Mouse (Mus musculus) gastrocnemius, postnatal 36 days (tissue): ENCODE measurements at regions not wholly inside any gene's neighbourhood (a gene's known extent, or its start where the extent isn't known, plus 50 kb on each side); places are given as distances from the start of the nearest gene placed in this dataset.

Experiments
- DNase-seq, 2 experiments: peaks; one replicate each; pipeline ENCODE4 v3.0.0; 2022
- intact Hi-C: fragments of 180-260 bp; cut with DNase I; formaldehyde crosslinking; loops from one replicate; pipeline ENCODE4 v1.15.1; 2025

DNA sequence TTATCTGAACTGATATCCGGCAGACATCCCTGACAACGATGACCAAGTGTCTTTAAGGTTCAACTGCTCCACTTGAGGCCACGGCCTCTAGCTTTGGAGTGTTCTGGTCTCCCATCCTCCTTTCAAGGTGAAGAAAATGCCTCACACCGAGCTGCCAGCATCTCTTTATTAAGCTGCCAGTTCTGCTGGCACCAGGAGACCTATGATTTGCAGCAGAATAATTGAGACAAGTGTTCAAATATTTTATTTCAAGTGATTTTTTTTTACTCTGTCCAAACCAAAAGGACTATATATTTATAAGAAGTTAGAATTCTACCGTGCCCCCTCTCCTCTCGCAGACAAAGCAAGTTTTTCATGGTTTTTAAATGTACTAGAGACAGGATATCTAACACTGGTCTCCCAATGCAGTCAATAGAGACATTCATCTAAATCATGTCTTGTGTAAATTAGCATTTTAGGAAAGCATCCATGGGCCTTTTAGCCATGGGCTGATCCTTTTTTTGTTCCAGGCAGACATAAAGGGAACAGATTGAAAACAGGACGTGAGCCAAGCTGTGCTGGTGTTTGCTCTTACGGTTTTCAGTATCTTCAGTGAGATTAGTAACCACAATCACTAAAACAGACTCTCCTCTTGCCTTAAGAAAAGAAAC, 216.3 kb upstream of the Tll1 start:
- intact Hi-C loops = no loop called here

DNA sequence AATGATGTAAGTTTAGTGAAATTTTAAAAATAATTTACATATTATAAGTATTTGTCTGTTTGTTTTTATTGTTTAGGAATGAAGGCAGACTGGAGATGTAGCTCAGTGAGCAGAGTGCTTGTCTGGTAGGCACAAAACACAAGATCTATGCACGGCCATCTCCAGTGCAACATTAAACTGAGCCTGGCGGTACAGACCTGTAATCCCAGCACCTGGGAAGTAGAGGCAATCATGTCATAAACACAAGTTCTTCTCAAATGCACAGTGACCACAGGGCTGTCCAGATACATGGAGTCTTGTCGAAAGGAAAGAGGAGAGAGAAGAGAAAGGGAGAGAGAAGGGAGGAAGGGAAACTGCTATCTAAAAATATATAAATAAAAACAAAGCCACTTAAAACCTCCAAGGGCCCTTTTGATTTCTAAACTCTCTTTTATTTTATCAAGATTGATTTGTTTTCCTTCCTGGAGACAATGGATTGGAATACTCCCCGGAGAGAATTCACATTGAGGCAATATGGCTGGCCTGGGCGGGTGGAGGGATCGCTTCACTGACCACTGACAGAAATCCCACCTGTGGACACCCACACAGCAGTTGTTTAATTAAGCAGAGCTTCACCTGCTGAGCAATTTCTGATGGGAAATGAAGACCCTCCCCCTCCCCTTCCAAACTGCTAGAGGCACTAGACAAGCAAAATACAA, 215.6 kb upstream of the Tll1 start:
- DNase-seq = no peak
- intact Hi-C loops = no loop called here

More for the DNA sequence above, 216.3 kb upstream of the Tll1 start:
- no peak for DNase-seq

DNA sequence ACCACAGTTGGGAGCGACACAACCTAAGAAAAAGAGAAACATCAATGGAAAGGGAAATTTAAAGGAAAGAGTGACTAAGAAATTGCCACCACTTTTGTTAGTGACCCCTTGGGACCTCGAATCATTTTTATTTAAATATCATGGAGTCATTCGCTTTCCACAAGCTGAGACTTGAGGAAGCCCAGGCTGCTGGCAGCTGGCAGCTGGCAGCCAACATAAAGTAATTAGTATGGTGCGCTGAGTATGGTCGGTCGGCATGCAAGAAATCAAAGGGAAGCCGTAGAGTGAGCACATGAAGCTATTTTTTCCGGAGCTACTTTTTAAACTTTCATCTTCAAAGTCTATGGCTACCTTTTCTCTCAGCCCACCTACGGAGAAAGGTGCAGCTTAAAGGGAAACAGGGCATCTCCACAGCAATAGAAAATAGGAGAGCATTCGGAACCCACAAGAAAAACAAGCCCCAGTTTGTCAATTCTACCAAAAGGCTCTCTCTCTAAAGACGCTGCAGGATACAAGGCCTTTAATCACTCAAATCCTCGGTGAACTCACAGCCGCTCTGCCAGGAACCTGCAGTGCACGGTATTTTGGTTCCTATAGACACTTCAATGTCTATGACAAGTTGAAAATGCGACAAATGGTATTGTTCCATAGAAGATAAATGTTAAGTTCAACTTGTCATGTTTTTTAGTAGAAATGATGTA, 206.6 kb upstream of the Tll1 start:
- DNase-seq = no peak
- intact Hi-C loops = no loop called here

DNA sequence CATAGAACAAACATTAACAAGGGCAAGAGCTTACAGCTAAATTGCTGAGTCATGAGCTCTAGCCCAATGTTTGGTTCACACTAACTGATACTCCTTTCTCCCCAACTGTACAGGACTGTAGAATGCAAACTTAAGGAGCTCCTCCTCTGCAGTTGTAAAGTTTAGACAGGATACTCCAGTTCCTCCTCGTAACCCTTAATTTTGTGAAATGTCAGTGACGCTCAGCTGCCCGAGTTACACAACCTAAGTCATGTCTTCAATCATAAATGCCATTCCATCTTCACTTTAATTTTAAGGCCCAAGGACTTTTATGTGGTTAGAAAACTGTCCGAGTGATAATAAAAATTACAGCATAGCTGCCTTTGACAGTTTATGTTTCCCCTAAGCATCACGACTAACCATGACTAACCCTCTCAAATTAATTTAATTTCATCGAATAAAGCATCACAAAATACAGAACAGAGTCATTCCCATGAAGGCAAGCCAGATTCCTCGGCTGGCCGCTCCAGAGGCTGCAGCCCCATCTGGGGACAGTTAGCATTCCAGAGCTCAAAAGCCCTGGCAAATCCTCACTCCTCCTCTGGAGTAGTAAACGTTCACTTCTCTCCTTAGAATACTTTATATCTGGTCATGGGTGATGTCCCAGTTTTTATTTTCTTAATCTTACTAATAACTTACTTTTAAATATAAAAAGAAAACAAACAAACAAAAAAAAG, 200.9 kb upstream of the Tll1 start:
- peak in 1 of 2 experiments; percentile 32 for DNase-seq
- intact Hi-C loops = no loop called here

DNA sequence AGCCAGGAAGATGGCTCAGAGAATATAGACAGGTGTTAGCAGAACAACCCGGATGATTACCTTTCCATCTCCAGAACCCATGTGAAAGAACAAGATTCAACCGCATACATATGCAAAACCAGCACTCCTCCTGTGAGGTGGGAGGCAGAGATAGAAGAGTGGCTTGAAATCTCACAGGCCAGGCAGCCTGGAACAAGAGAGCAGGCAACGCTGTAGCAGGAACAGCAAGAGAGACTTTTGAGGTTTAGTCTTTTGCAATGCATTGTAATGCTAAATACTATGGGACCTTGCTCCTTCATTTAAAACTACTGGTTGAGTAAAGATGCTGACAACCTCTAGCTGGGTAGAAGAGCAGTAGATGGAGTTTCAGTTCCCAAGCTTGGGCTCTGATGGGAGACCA, 193.5 kb upstream of the Tll1 start:
- intact Hi-C loops = no loop called here
- no peak for DNase-seq

DNA sequence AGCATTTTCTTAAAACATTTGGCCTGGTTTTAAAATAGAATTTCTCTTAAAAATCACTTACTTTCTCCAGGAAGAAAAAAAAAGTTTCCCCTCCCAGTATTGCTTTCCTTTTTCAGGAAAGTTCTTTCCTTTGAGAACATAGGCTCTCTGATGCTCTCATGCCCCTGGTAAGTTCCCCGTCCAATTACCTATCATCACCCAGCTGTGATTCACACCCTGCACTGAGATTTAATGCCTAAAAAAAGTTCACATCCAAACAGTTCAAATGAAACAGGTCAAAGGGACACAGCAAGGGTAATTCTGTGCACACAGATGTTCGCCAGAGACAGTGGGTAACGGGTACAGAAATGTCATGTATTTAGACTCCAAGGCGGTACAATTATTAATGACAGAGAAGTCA, 191.8 kb upstream of the Tll1 start:
- intact Hi-C loops = no loop called here
- DNase-seq = no peak

DNA sequence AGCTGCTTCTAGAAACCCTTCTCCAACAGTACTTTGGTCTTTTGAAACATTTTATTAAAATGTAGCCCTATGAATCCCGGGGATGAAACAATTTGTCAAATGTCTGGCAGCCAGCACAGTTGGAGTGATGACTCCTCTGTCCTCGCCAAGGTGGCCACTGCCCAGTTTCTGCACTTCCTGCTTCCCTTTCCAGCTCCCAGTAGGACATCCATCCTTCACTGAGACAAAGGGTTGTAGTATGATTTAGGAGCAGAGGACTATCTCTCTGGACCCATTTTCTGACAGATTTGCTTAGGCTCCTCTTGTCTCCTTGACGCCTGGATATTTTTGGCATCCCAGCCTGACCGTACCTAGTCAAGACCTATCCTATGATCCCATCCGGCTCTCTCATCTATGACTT, 189.7 kb upstream of the Tll1 start:
- intact Hi-C loops = no loop called here
- peak; percentile 51 to 53 for DNase-seq

DNA sequence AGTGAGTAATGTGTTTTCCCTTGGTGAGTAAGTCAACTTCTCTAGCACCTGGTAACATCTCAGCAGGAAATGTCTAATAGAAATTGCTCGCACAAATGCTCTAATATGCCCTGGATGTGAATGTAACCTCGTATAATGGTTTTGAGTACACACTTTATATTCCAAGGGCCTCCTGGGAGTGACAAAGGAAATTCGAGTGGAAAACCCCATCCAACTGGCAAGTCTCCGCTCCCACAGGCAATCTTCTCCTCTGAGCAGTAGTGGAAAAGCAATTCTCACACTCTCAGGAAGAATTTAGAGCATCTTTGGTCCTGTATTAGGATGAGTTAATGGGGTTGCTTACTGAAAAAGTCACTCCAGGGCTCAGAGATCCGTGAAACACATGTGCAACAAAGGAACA, 183.4 kb upstream of the Tll1 start:
- intact Hi-C loops = no loop called here
- DNase-seq = peak; percentile 20 to 31

DNA sequence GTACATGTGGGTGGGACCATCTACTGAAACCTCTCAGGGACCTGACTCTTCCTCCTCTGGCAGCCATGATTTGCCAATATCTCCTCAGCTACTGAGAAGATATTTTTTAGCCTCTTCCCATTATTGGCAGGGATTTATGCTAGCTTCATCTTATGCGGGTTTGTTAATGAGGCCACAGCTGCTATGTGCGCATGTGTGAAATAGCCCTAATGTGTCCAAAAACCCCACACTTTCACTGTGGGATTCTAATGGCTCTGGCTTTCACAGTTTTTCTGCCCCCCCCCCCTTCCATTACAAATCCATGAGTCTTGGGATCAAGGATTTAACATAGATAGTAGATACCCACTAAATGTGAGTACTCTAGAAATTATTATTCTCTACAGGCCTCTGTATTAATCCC, 182.2 kb upstream of the Tll1 start:
- no peak for DNase-seq
- intact Hi-C loops = no loop called here

DNA sequence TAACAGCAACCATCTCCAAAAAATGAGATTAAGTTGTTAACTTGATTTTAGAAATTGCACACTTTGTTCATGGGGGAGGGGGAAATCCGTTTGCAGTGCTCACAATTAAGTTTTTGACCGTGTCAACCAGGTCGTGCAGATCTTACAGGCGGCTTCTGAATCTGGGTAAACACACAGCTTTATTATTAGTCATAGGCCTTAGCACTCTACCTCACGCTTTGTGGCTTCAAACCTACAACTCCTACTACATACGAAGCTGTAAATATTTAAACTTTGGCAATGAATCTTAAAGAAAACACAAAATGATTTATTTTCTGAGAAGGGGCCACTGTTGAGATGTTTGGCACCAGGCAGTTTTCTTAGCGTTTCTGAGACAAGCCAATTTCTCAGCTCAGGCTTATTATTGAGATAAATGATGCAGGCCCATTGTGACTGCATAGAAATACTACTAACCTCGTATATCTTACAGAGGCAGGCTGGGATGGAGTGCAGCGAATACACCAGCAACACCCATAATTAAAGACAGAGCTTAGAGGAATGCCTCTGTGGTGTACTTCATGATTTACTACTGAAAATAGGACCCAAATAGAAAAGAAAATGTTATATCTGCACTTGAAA, 173.8 kb upstream of the Tll1 start:
- intact Hi-C loops = no loop called here
- DNase-seq = no peak

DNA sequence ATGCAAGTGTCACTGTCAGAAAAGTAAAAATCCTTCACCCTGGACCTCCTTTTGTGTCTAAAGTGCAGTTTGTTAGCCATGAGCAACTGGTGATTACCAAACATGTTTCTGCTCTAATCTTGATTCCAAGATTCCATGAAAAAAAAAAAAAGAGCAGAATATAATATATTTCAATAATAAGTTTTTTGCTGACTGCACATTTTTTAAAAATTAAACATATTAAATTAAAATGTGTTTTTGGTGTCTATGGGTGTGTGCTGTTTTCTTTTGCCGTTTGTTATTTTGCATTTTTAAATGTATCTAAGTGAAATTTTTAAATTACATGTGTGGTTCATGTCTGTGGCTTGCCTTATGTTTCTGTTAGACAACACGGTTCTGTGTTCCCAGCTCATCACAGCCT, 171.8 kb upstream of the Tll1 start:
- DNase-seq = no peak
- intact Hi-C loops = no loop called here

DNA sequence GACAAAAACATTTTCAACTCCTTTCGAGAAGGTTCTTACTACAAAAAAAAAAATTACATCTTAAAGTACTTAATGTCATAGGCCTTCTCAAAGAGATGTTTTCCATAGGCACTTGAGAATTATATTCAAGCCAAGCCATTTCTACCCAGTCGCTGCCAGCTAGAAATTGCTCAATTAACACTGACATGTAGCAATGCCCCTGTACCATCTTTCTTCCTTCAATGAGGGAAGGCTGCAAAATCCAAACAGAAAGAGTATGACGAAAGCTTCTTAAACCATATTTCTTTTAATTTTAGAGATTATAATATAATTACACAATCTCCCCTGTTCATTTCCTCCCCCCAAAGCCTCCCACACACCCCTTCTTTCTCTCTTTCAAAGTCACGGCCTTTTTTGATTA, 169.4 kb upstream of the Tll1 start:
- no peak for DNase-seq
- intact Hi-C loops = no loop called here

DNA sequence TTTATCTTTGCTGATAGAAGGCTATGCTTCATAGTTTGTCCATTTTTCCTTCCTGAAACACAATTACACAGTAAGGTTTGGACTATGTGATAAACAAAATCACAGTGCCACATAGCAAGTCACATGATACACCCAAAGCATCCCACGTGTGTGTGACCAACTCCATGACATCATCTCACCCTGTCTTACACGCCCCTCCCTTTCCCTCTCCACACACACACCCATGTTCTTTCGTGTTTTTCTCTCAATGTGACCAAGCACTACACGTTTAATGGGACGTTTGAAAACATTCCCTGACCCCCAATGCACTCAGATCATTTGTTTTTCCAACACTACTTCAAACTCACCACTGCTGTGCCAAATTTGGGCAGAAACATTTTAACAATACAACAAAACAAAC, 168.9 kb upstream of the Tll1 start:
- intact Hi-C loops = no loop called here
- DNase-seq = no peak

DNA sequence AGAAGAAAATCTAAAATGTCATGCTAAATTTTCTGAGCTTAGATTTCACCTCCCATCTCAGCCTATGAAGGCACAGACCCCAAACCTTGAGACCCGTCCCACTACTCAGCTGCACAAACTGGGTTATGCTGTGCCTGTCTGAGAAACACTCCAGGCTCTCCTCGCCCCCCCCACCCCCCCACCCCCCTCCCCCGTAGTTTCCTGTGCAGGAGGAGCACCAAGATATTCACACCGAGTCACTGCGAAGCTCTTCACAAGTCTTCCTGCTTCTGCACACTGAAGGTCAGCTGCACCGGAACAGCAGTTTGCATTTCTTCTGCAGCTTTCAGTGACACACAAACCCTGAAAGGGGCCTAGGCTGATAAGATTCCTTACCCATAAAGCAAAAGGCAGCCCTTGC, 163.9 kb upstream of the Tll1 start:
- intact Hi-C loops = no loop called here
- no peak for DNase-seq

DNA sequence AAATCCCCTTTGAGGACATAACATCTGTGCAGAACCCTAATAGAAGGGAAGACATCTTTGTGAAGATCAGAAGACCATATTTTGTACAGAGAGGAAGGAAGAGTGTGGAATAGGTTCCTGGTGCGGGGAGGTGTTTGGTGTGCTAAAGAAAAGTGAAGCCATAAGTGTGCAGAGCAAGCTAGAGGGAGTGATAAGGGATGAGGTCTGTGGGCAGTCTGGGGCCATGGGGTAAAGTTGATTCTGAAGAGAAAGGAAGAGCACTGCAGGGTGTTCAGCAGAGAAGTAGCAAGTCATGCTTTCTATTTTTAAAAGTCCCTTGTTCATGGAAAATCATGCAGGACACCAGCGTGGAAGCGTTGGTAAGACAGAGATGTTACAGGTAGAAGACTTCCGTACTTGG, 161.8 kb upstream of the Tll1 start:
- intact Hi-C loops = no loop called here
- no peak for DNase-seq

DNA sequence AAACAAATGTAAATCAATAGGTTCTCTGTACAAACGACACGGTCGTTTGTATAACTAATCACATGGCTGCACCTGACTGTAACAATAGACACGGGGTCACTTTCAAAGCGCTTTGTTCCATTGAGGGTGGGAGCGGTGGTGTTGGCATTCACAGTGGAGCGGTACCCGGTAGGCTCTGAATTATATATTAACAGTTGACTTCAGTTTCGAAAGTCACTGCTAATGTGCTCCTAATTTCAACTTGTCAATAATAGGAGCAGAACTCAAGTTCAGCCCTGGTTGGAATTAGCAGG, 160.8 kb upstream of the Tll1 start:
- DNase-seq = no peak
- intact Hi-C loops = no loop called here

DNA sequence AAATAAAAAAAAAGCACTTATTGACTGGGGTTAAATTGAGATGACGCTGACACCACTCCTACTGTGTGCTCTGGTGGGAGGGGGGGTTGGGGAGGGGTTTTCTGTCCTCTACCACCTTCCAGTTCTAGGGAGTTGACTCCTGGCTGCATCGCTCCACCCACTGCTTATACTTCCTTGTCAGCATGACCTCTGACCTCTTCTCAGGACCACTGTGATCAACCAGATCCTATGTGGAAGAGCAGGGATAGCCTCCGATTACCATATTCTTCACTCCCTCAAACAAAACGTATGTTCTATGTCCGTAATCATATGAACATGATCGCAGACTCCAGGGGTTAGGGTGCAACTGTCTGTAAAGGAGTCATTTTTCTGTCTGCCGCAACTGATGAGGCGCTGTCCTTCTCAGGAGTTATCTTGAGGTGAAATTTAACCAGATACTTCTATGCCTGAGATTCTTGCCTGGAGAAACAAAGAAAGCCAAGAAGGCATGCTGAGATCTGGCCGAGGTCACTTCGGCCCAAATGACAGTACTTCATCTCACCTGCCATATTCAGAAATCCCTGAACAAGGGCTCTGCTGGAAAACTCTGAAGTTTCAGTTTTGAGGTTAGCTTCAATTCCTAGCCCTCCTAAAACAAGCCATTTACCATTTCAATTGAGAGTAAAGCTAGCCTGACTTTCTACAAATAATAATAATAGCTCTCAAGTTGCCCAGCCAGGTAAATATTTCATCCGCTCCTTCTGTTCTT, 160.3 kb upstream of the Tll1 start:
- intact Hi-C loops = no loop called here
- no peak for DNase-seq

DNA sequence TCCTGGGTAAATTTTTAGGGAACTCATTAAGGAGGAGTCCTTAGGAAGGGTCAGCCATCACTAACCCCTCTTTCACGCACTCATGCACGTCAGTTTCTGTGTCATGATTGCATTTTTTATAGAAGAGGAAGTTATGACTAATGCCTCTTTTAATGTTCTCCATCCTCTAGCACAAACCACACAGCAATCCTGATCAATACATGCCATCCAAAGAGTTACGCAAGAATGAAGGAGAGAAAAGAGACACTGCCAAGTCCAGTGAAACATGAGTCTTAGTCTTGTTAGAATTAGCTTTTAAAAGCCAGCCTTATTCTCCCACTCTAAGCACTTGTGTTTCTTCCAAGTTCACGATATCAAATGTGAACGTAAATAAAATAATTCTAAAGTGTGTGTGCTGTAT, 151.0 kb upstream of the Tll1 start:
- DNase-seq = no peak
- intact Hi-C loops = no loop called here

DNA sequence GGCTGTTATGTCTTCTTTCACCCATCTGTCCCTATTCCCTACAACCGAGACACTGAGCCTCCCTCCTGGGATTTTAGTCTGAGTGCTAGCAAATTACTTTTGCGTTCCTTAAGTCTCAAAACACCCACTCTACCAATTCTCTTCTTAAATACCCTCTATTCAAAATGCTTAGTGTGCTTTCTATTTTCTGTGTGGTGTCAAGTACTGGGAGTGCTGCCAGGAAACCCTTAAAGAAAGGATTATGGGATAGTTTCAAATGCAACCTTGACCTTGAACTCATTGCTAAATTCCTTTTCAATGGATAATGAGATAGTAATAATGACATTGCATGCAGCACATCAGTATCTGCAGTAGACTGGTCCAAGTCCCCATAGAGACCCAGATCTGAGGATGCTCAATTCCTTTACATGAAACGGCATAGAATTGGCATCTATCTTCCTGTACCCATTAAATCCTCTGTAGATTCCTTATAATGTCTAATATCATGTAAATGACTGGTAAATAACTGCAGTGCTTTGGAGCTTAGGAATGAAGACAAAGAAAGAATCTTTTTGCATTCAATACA, 142.1 kb upstream of the Tll1 start:
- intact Hi-C loops = no loop called here
- DNase-seq = no peak

DNA sequence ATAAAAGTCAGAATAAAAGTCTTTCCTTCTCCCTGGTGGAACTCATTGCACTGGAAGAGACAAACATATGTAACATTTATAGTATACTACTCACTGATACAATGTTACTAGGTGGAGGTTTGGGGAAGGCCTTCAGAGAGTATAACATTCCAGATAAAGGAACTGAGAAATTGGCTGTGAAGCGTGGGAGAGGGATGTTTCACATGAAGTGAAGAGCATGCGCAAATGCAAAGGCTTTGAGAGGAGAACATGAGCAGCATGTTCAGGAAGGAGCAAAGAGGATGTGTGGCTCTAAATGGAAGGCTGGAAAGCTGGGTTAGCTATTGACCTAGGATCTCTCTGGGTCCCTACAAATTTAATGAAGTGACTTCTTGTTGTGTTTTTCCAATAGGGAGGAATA, 141.4 kb upstream of the Tll1 start:
- intact Hi-C loops = no loop called here
- DNase-seq = no peak
